Mouse (Mus musculus): ENCODE results near the gene Gm44.
"Not testable (repeated sequence)": the region's sequence is repeated elsewhere in the genome, so short reads cannot be mapped to it uniquely, and the experiment has no call there.

Gm44 gene

DNA sequence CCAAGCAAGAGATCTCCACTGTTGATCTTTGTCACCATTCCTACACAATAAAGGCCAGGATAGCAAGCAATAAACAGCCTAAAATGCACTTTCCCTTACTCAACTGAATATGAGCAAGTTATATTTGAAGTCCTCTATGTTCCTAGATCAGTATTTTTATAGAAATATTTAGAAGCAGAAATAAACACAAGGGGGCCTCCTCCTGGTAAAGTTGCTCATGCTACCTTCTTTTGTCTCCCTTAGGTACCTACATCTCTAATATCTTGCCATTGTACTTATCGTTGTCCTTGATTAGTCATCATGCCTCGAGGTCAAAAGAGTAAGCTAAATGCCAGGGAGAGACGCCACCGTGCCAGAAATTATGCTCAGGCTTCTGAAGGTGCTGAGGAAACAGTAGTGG is at the start of gene Gm44:
Gene Gm44 (plus strand): TSS at position 301 of the 400 bp plus-strand sequence.
- no peak for DNase-seq (ENCODE audit: low spot score)

DNA sequence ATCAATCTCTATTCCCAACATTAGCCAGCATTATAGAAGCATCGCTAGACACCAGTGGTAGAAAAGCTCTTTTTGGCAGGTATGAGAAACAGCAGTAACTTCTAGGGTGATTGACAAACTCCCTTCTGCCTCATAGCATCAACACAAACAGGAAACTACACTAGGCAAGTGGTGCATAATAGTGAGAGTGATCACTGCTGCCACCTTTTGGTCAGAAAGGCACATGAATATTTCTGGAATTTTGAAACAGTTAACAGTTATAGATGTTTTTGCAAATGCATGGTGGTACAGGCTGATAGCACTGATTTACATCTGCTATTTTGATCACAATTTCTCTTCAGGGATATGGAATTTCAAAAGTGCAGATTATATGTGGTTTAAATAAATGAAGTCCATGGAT is 36.0 kb downstream of the Gm44 start:
- DNase-seq (ENCODE audit: low spot score) = no peak

DNA sequence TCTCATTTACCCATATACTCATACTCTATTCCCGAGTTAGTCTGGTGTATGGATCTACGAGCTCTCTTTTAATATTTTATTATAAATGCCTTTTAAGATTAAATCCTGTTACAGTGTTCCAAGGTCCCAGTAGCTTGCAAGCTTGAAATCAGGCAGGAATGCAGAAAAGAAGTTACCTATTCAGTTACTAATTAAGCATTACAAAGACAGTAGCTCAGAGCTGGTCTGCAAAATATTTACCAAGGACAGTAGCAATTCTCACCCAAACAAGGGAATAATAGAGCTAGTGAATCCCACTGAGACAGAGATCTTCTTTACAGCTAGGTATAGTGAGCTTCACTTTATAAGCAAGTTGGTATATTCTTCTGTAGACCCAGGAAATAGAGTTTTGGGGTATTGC is 46.3 kb downstream of the Gm44 start:
- DNase-seq (ENCODE audit: low spot score) = not testable (repeated sequence)
